Mouse (Mus musculus): ENCODE measurements at regions not wholly inside any gene's neighbourhood (a gene's known extent, or its start where the extent isn't known, plus 50 kb on each side); places are given as distances from the start of the nearest gene placed in this dataset.

GRCm38 (mm10) chr9:73295287-73295686 lies 182.1 kb downstream of the Rsl24d1 start:
- no peaks in the 10 kb centered on the region for H3K36me3 ChIP-seq (ENCODE audit: control insufficient read depth, insufficient read depth, low read length, poor library complexity, severe bottlenecking)
- no peaks in the 10 kb centered on the region for H3K4me1 ChIP-seq (ENCODE audit: control insufficient read depth, insufficient read depth, low read length)
- no peak overlapping the region for H3K9ac ChIP-seq (ENCODE audit: low read depth, poor library complexity, severe bottlenecking)
- 0 out of 2 replicates have a peak, but pooled peaks cover 8% of the 10 kb centered on the region for H3K9me3 ChIP-seq (replicated peaks; ENCODE audit: control insufficient read depth, insufficient read depth, low read length, poor library complexity, severe bottlenecking)
- TF ChIP-seq CTCF (IDR thresholded peaks at IDR 0.05; ENCODE audit: low read depth, low read length), result no peak
- TF ChIP-seq EP300 (IDR thresholded peaks at IDR 0.05; ENCODE audit: insufficient read depth, low read depth, low read length), result no peak
- no peak for TF ChIP-seq POLR2A (IDR thresholded peaks at IDR 0.05; ENCODE audit: insufficient read depth, low read length)
- H3K27ac ChIP-seq (ENCODE audit: insufficient read depth, low read length), result no peak overlapping the region
- no peaks in the 10 kb centered on the region for H3K27me3 ChIP-seq (ENCODE audit: control insufficient read depth, insufficient read depth, low read length, poor library complexity, severe bottlenecking)
- no peak overlapping the region for H3K4me3 ChIP-seq (ENCODE audit: low read depth, low read length)

GRCm38 (mm10) chr9:73302156-73302918 lies 189.1 kb downstream of the Rsl24d1 start:
- no peaks in the 10 kb centered on the region for H3K36me3 ChIP-seq (ENCODE audit: control insufficient read depth, insufficient read depth, low read length, poor library complexity, severe bottlenecking)
- TF ChIP-seq POLR2A (IDR thresholded peaks at IDR 0.05; ENCODE audit: insufficient read depth, low read length) (no peak), CTCF (IDR thresholded peaks at IDR 0.05; ENCODE audit: low read depth, low read length) (no peak), EP300 (IDR thresholded peaks at IDR 0.05; ENCODE audit: insufficient read depth, low read depth, low read length) (no peak)
- no peak overlapping the region for H3K4me3 ChIP-seq (ENCODE audit: low read depth, low read length)
- H3K4me1 ChIP-seq (ENCODE audit: control insufficient read depth, insufficient read depth, low read length), result no peaks in the 10 kb centered on the region
- H3K27me3 ChIP-seq (ENCODE audit: control insufficient read depth, insufficient read depth, low read length, poor library complexity, severe bottlenecking), result no peaks in the 10 kb centered on the region
- no peak overlapping the region for H3K9ac ChIP-seq (ENCODE audit: low read depth, poor library complexity, severe bottlenecking)
- H3K9me3 ChIP-seq (replicated peaks; ENCODE audit: control insufficient read depth, insufficient read depth, low read length, poor library complexity, severe bottlenecking), result peaks cover 15% of the 10 kb centered on the region
- H3K27ac ChIP-seq (ENCODE audit: insufficient read depth, low read length), result no peak overlapping the region

GRCm38 (mm10) chr9:73317048-73317447 lies 203.8 kb downstream of the Rsl24d1 start:
- no peak overlapping the region for H3K27ac ChIP-seq (ENCODE audit: insufficient read depth, low read length)
- no peaks in the 10 kb centered on the region for H3K9me3 ChIP-seq (replicated peaks; ENCODE audit: control insufficient read depth, insufficient read depth, low read length, poor library complexity, severe bottlenecking)
- H3K4me1 ChIP-seq (ENCODE audit: control insufficient read depth, insufficient read depth, low read length), result no peaks in the 10 kb centered on the region
- H3K9ac ChIP-seq (ENCODE audit: low read depth, poor library complexity, severe bottlenecking), result no peak overlapping the region
- no peaks in the 10 kb centered on the region for H3K36me3 ChIP-seq (ENCODE audit: control insufficient read depth, insufficient read depth, low read length, poor library complexity, severe bottlenecking)
- no peak overlapping the region for H3K4me3 ChIP-seq (ENCODE audit: low read depth, low read length)
- TF ChIP-seq CTCF (IDR thresholded peaks at IDR 0.05; ENCODE audit: low read depth, low read length) (no peak), POLR2A (IDR thresholded peaks at IDR 0.05; ENCODE audit: insufficient read depth, low read length) (no peak), EP300 (IDR thresholded peaks at IDR 0.05; ENCODE audit: insufficient read depth, low read depth, low read length) (no peak)
- H3K27me3 ChIP-seq (ENCODE audit: control insufficient read depth, insufficient read depth, low read length, poor library complexity, severe bottlenecking), result no peaks in the 10 kb centered on the region

- no peak overlapping the region for H3K9ac ChIP-seq (ENCODE audit: low read depth, poor library complexity, severe bottlenecking)
- no peaks in the 10 kb centered on the region for H3K27me3 ChIP-seq (ENCODE audit: control insufficient read depth, insufficient read depth, low read length, poor library complexity, severe bottlenecking)
- TF ChIP-seq EP300 (IDR thresholded peaks at IDR 0.05; ENCODE audit: insufficient read depth, low read depth, low read length) (no peak), CTCF (IDR thresholded peaks at IDR 0.05; ENCODE audit: low read depth, low read length) (no peak), POLR2A (IDR thresholded peaks at IDR 0.05; ENCODE audit: insufficient read depth, low read length) (no peak)
- no peak overlapping the region for H3K27ac ChIP-seq (ENCODE audit: insufficient read depth, low read length)
- H3K4me1 ChIP-seq (ENCODE audit: control insufficient read depth, insufficient read depth, low read length), result no peaks in the 10 kb centered on the region
- no peak overlapping the region for H3K4me3 ChIP-seq (ENCODE audit: low read depth, low read length)
- no peaks in the 10 kb centered on the region for H3K9me3 ChIP-seq (replicated peaks; ENCODE audit: control insufficient read depth, insufficient read depth, low read length, poor library complexity, severe bottlenecking)
- no peaks in the 10 kb centered on the region for H3K36me3 ChIP-seq (ENCODE audit: control insufficient read depth, insufficient read depth, low read length, poor library complexity, severe bottlenecking)
Observed at GRCm38 (mm10) chr9:73319704-73320307, 206.6 kb downstream of the Rsl24d1 start.

GRCm38 (mm10) chr9:73331066-73331465 lies 217.8 kb downstream of the Rsl24d1 start:
- no peaks in the 10 kb centered on the region for H3K9me3 ChIP-seq (replicated peaks; ENCODE audit: control insufficient read depth, insufficient read depth, low read length, poor library complexity, severe bottlenecking)
- H3K36me3 ChIP-seq (ENCODE audit: control insufficient read depth, insufficient read depth, low read length, poor library complexity, severe bottlenecking), result no peaks in the 10 kb centered on the region
- TF ChIP-seq CTCF (IDR thresholded peaks at IDR 0.05; ENCODE audit: low read depth, low read length) (no peak), POLR2A (IDR thresholded peaks at IDR 0.05; ENCODE audit: insufficient read depth, low read length) (no peak), EP300 (IDR thresholded peaks at IDR 0.05; ENCODE audit: insufficient read depth, low read depth, low read length) (no peak)
- H3K4me1 ChIP-seq (ENCODE audit: control insufficient read depth, insufficient read depth, low read length), result no peaks in the 10 kb centered on the region
- H3K9ac ChIP-seq (ENCODE audit: low read depth, poor library complexity, severe bottlenecking), result no peak overlapping the region
- no peak overlapping the region for H3K27ac ChIP-seq (ENCODE audit: insufficient read depth, low read length)
- no peak overlapping the region for H3K4me3 ChIP-seq (ENCODE audit: low read depth, low read length)
- H3K27me3 ChIP-seq (ENCODE audit: control insufficient read depth, insufficient read depth, low read length, poor library complexity, severe bottlenecking), result no peaks in the 10 kb centered on the region; the same call in 1 of the 2 replicates

- Histone ChIP-seq H3K9me3 (replicated peaks; ENCODE audit: control insufficient read depth, insufficient read depth, low read length, poor library complexity, severe bottlenecking) (peaks cover 20% of the 10 kb centered on the region), H3K9ac (ENCODE audit: low read depth, poor library complexity, severe bottlenecking) (no peak overlapping the region), H3K4me1 (ENCODE audit: control insufficient read depth, insufficient read depth, low read length) (no peaks in the 10 kb centered on the region), H3K27ac (ENCODE audit: insufficient read depth, low read length) (no peak overlapping the region), H3K36me3 (ENCODE audit: control insufficient read depth, insufficient read depth, low read length, poor library complexity, severe bottlenecking) (no peaks in the 10 kb centered on the region), H3K4me3 (ENCODE audit: low read depth, low read length) (no peak overlapping the region), H3K27me3 (ENCODE audit: control insufficient read depth, insufficient read depth, low read length, poor library complexity, severe bottlenecking) (no peaks in the 10 kb centered on the region)
- no peak for TF ChIP-seq CTCF (IDR thresholded peaks at IDR 0.05; ENCODE audit: low read depth, low read length)
- no peak for TF ChIP-seq POLR2A (IDR thresholded peaks at IDR 0.05; ENCODE audit: insufficient read depth, low read length)
- TF ChIP-seq EP300 (IDR thresholded peaks at IDR 0.05; ENCODE audit: insufficient read depth, low read depth, low read length), result no peak
Observed at GRCm38 (mm10) chr9:73336039-73336438, 222.8 kb downstream of the Rsl24d1 start.

Measured in ES-Bruce4 (cell line).